Mouse (Mus musculus) neural tube, embryonic 12.5 days (tissue): ENCODE results near the gene Rasip1. TPM values are rescaled to one million over a fixed set of nuclear protein-coding genes. Genes with fewer than 3 reads are reported as not detected.
"Not testable (repeated sequence)": the region's sequence is repeated elsewhere in the genome, so short reads cannot be mapped to it uniquely, and the experiment has no call there.

Source experiments
- ATAC-seq: fragments of 200-750 bp; cut with Nextera tagmentation; 2 replicates; pipeline ENCODE4 v1.8.0; 2017; ENCODE audit warnings: low read depth, mild to moderate bottlenecking, moderate TSS enrichment, moderate library complexity; ENCODE audit not compliant: low FRiP score
- H3K27ac ChIP-seq: fragments of 300-500 bp; sonication (generic); 2 replicates; pipeline ENCODE4 v1.5.1; 2016
- H3K27me3 ChIP-seq: fragments of 300-500 bp; sonication (generic); replicated peaks from 2 replicates; pipeline ENCODE4 v1.6.1; 2016; ENCODE audit warnings: mild to moderate bottlenecking
- H3K36me3 ChIP-seq: fragments of 300-500 bp; sonication (generic); 2 replicates; pipeline ENCODE4 v1.6.1; 2016; ENCODE audit warnings: mild to moderate bottlenecking
- H3K4me1 ChIP-seq: fragments of 300-500 bp; sonication (generic); 2 replicates; pipeline ENCODE4 v1.6.1; 2016
- H3K4me2 ChIP-seq: fragments of 300-500 bp; sonication (generic); replicated peaks from 2 replicates; pipeline ENCODE4 v1.6.1; 2016; ENCODE audit warnings: mild to moderate bottlenecking
- H3K4me3 ChIP-seq: fragments of 300-500 bp; sonication (generic); 2 replicates; pipeline ENCODE4 v1.5.1; 2016
- H3K9ac ChIP-seq: fragments of 300-500 bp; sonication (generic); 2 replicates; pipeline ENCODE4 v1.6.1; 2016; ENCODE audit warnings: mild to moderate bottlenecking
- H3K9me3 ChIP-seq: fragments of 300-500 bp; sonication (generic); 2 replicates; pipeline ENCODE4 v1.6.1; 2016; ENCODE audit warnings: mild to moderate bottlenecking
- WGBS: fragments of 180-500 bp; shearing (Covaris S2); methylation state at CpG from one replicate; pipeline ENCODE4 v1.1.7; 2016; 5-methylcytosine and 5-hydroxymethylcytosine counted together
- polyA plus RNA-seq: library from polyadenylated mRNA; unstranded; fragments of >200 nt; fragmentation: Nextera tagmentation; extraction: Ambion mirVana; gene quantifications from 2 replicates; pipeline ENCODE4 v1.2.1, GENCODE M21; 2016

The Rasip1 gene
- polyA plus RNA-seq, 1 experiment from 2014 or later, result 16.8 TPM

DNA sequence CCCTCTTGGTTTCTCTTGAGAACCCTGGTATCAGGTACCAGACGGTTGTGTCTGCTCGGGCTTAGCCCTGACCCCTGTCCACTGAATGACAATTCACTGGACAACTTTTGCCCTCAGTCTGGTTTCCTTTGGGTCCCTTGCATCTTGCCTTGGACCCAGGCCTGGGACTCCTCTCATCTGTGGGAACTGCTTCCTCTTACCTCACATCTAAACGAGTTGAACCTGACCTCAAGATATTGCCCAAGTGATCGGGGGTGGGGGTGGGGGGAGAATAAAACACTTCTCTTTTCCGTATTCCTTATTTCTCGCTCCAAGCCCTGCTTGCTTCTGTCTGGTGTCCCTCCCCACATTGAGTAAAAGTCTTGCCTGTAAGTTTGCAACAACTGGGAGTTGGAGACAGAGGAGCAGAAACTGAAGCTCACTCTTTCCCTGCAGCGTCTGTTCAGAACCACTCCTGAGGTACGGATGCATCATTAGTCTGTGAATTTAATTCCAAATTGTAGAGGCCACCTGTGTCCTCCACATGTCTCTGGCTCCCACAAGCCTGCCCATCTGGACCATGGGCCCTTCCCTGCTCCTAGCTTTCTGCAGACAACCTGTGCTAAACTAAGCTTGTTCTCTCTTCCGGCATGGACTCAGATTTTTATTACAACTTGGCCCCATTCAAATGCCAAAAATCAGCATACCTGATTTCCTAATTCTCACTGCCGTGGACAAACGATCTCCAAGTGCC lies 33.6 kb downstream of the Rasip1 start:
- Histone ChIP-seq H3K4me3 (no peak overlapping the region), H3K9me3 (no peaks in the 10 kb centered on the region), H3K27me3 (no peaks in the 10 kb centered on the region), H3K4me2 (no peak overlapping the region), H3K9ac (no peak overlapping the region), H3K27ac (no peak overlapping the region), H3K36me3 (no peaks in the 10 kb centered on the region), H3K4me1 (0 out of 2 replicates have a peak, but pooled peaks cover 3% of the 10 kb centered on the region)
- ATAC-seq, result no peak
- WGBS, result 88% methylated on average over 11 of the region's 11 CpGs

DNA sequence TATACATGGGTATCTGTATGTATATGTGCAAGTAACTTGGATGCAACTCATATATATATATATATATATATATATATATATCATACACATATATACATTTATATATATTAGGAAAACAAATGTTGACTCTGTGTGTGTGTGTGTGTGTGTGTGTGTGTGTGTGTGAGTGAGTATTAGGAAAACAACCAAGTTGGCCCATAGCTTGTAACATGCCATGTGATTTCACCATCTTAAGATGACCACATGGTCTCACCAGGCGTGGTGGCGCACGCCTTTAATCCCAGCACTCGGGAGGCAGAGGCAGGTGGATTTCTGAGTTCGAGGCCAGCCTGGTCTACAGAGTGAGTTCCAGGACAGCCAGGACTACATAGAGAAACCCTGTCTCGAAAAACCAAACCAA lies 34.4 kb downstream of the Rasip1 start:
- H3K27me3 ChIP-seq, H3K4me3 ChIP-seq, H3K4me1 ChIP-seq, H3K27ac ChIP-seq, H3K9ac ChIP-seq, H3K36me3 ChIP-seq, H3K9me3 ChIP-seq, ATAC-seq, H3K4me2 ChIP-seq: not testable (repeated sequence)
- 88% methylated on average over 6 of the region's 6 CpGs for WGBS

DNA sequence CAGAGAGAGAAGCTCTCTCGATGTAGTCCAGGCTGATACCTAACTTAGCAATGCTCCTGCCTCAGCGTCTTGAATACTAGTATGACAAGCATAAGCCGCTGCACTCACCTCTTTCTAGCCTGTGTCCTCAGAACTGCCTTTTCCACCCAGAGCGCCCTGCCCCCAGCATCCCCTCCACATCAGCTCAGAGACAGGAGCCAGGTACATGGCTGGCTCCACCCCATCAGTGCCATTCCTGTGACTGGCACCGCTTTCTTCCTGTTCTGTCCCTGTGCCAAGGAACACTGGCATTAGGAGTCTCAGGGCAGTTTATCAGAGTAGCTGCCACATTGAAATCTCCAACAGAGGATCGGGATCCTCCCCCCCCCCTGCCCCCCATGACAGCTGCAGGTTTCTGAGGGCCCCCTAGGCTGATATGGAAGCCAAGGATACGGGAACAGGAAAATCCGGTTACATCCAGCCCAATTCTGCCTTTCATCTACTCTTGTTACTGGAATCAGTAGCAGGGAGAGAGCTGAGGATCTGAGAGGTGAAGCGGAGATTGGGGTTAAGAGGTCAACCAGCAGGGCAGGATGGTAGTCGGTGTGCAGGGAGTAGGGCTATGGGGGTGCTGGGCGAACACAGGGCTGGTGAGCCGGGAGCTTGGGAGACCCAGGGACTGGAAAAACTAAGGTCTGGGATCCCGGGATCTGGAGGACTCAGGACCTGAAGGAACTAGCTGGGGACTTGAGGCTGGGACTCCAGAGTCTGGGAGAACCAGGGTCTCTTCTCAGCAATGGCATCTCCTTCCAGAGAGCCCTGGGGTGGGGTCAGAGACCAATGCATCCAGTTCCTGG lies 38.2 kb downstream of the Rasip1 start:
- 0 out of 2 replicates have a peak, but pooled peaks cover 3% of the 10 kb centered on the region for H3K4me1 ChIP-seq
- 67% methylated on average over 13 of the region's 13 CpGs for WGBS
- H3K36me3 ChIP-seq, result no peaks in the 10 kb centered on the region

DNA sequence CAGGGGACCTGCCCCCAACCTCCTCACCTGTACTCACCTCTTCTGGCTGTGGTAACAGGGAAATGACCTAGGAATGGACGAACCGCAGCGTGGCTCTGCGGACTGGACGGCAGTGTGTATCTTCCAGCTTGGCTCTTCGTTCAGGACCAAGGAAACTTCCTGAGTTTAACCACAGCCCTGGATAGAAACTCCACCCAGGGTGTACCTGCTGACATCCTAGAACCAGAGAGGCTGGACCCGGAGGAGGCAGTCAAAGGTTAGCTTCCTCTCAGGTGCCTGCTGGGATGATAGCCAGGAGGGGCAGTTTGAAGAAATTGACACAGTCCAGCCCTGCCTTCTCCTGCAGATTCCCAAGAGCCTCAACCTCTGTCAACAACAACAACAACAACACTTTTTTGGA lies 38.9 kb downstream of the Rasip1 start, which contains the start of gene Fut2:
Gene Fut2 (minus strand): TSS at position 234 of the 400 bp plus-strand sequence.
- no peak within 1 kb of the TSS for H3K4me2 ChIP-seq
- no peaks in the 10 kb centered on the region for H3K9me3 ChIP-seq
- no peak within 1 kb of the TSS for H3K27ac ChIP-seq
- no peak for ATAC-seq
- H3K4me1 ChIP-seq, result 0 out of 2 replicates have a peak, but pooled peaks cover 3% of the 10 kb centered on the region
- 86% methylated on average over 7 of the region's 7 CpGs for WGBS
- H3K27me3 ChIP-seq, result no peaks in the 10 kb centered on the region
- H3K9ac ChIP-seq, result no peak within 1 kb of the TSS
- H3K36me3 ChIP-seq, result no peaks in the 10 kb centered on the region
- no peak within 1 kb of the TSS for H3K4me3 ChIP-seq

More for the DNA sequence above, 38.2 kb downstream of the Rasip1 start:
- no peak overlapping the region for H3K4me3 ChIP-seq
- no peak overlapping the region for H3K4me2 ChIP-seq
- no peak overlapping the region for H3K9ac ChIP-seq
- no peaks in the 10 kb centered on the region for H3K27me3 ChIP-seq
- H3K27ac ChIP-seq, result no peak overlapping the region
- no peaks in the 10 kb centered on the region for H3K9me3 ChIP-seq
- no peak for ATAC-seq

DNA sequence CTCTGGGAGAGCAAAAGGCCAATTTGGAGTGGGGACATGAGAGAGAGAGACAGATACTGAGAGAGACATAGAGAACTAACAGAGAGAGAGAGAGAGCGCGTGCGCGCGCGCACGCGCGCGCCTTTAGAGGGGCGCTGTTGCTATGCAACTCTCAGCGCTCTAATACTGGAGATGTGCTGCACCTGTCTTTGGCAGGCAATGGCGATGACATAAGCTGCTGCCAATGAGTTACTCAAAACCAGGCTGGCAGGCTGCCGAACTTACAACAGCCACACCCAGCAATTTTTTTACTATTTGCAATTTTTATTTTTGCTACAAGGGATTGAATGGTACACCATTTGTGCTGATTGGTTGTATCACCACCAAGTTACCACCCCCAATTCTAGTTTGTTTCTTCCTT lies 40.5 kb downstream of the Rasip1 start:
- Histone ChIP-seq H3K27me3 (no peaks in the 10 kb centered on the region), H3K9me3 (no peaks in the 10 kb centered on the region), H3K4me2 (no peak overlapping the region), H3K27ac (no peak overlapping the region), H3K9ac (no peak overlapping the region), H3K36me3 (no peaks in the 10 kb centered on the region), H3K4me3 (no peak overlapping the region), H3K4me1 (0 out of 2 replicates have a peak, but pooled peaks cover 3% of the 10 kb centered on the region)
- ATAC-seq, result no peak
- 76% methylated on average over 14 of the region's 14 CpGs for WGBS

DNA sequence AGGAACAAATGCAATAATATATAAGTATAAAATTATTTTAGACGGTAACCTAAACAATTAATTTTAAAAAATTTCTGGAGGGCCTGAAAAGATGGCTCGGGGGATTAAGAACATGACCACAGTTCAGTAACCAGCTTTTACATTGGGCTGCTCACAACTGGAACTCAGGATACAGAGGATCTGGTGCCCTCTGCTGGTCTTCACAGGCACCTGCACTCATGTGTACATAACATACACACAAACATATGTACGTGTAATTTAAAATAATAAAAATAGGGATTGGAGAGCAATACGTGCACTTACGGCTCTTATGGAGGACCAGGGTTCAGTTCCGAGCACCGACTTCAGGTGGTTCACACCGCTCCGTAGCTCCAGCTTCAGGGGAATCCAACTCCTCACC lies 41.6 kb downstream of the Rasip1 start:
- Histone ChIP-seq H3K27me3 (no peaks in the 10 kb centered on the region; the same call in 1 of the 2 replicates), H3K4me3 (no peak overlapping the region), H3K36me3 (no peaks in the 10 kb centered on the region), H3K4me1 (0 out of 2 replicates have a peak, but pooled peaks cover 3% of the 10 kb centered on the region), H3K4me2 (no peak overlapping the region), H3K27ac (no peak overlapping the region), H3K9ac (no peak overlapping the region), H3K9me3 (no peaks in the 10 kb centered on the region)
- no peak for ATAC-seq
- 95% methylated on average over 9 of the region's 9 CpGs for WGBS

DNA sequence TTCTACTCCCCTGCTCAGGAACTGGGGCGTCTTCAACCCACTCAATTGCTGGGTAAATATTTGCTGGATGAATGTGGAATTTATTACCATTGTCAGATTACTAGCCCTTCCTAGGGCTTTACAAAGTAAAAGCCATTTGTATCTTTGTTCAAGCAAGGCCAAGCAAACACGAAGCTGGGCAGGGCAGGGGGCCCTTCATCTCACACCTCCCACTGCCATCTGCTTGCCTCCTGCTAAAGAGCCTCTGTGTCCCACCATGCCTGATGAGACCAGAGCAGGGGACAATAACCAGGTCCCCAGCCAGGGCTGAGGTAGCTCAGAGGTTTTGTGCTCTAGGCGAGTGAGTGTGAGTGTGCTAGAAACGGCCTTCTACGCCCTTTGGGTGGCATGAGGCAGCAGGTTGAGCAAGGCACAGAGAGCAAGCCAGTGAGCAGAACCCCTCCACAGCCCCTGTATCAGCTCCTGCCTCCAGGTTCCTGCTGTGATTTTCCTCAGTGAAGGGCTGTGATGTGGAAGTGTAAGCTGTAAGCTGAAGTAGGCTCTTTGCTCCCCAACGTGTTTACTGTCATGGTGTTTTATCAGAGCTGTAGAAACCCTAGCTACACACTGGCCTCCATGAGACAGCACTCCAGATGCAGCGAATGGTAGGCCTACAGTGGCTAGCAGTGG lies 50.5 kb downstream of the Rasip1 start:
- H3K4me2 ChIP-seq, result no peak overlapping the region
- no peaks in the 10 kb centered on the region; the same call in 1 of the 2 replicates for H3K27me3 ChIP-seq
- H3K36me3 ChIP-seq, result no peaks in the 10 kb centered on the region
- H3K4me3 ChIP-seq, result no peak overlapping the region
- 70% methylated on average over 7 of the region's 7 CpGs for WGBS
- H3K4me1 ChIP-seq, result peaks cover 6% of the 10 kb centered on the region; the same call in 1 of the 2 replicates
- H3K27ac ChIP-seq, result no peak overlapping the region
- H3K9me3 ChIP-seq, result no peaks in the 10 kb centered on the region
- no peak overlapping the region for H3K9ac ChIP-seq
- no peak for ATAC-seq

DNA sequence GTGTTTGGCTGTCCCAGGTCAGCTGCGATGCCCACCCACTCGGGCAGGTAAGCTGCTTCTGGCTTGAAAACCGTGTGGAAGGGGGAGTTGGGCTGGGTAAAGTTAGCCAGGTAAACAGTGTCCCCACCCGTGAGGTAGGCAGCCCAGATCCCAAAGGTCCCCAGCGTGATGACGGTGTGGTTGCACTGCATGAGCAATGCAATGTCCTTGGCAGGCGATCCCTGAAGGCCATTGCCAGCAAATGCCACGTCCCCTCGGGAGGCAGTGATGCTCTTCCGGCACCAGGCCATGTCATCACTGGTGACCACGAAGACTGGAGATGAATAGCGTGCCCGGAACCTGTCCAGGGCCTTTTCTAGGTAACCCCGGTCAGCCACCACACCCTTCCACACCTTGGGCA lies 51.2 kb downstream of the Rasip1 start:
- ATAC-seq, result no peak
- Histone ChIP-seq H3K27ac (no peak overlapping the region), H3K27me3 (no peaks in the 10 kb centered on the region; the same call in 1 of the 2 replicates), H3K36me3 (no peaks in the 10 kb centered on the region), H3K9ac (no peak overlapping the region), H3K4me2 (no peak overlapping the region), H3K4me3 (no peak overlapping the region), H3K4me1 (peaks cover 6% of the 10 kb centered on the region; the same call in 1 of the 2 replicates), H3K9me3 (no peaks in the 10 kb centered on the region)
- WGBS, result 89% methylated on average over 14 of the region's 14 CpGs

DNA sequence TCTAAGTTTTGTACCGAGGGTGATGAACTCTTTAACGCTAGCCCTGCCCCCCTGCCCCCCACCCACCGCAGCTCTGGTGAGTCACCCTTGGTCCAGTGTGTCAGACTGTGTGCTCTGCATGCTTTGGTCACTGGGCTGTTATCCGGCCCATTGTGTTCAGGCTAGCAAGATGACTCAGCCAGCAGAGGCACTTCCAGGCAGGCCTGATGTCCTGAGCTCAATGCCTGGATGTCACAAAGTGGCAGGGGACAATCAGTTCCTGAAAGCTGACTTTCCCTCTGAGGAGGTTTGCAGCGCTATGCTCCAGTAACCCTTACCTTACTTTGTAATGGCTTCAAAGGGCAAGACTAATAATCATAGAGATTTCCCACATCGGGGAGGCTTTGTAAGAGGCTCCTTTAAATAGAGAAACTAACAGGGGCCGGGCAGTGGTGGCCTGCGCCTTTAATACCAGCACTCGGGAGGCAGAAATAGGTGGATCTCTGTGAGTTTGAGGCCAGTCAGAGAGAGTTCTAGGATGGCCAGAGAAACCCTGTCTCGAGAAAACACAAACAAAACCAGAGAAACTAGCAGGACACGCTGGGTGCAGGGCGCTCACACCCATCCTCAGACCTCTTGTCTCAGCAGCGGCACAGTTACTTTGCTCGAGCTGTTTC lies 52.8 kb downstream of the Rasip1 start:
- Histone ChIP-seq H3K9ac (no peak overlapping the region), H3K4me3 (no peak overlapping the region), H3K4me2 (no peak overlapping the region), H3K27ac (no peak overlapping the region), H3K9me3 (no peaks in the 10 kb centered on the region), H3K36me3 (no peaks in the 10 kb centered on the region), H3K27me3 (no peaks in the 10 kb centered on the region), H3K4me1 (peaks cover 6% of the 10 kb centered on the region; the same call in 1 of the 2 replicates)
- no peak for ATAC-seq
- 76% methylated on average over 14 of the region's 14 CpGs for WGBS

DNA sequence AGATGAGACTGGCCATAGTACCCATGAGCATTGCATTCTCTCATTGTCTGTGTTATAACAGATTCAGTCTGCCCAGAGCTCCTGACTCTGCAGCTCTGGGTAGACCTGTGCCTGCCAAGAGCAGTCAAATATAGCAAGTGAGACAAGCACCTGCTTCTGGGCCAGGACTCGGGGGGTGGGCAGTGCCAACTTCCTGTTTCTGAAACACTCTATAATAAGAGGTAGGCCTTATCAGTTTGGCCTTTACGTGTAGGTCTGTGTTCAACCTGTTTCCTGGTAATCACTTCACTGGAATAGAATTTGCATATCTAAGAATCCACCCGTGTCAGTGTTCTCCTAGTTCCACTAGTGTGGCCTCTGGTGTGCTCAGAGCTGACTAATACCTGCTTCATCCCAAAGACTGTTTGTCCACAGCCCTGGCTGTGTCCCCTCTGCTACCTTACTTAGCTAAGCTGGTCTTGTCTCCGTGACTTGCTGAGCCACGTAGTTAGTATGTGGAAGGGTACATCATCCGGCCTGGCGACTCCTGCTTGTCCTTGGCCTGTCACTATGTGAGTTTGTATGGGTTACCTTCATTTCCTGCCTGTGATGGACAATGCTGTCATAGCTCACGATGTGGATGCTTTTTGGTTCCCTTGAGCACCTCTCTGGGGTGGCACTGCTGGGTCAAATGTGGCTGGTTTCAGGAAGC lies 53.9 kb downstream of the Rasip1 start:
- peaks cover 11% of the 10 kb centered on the region for H3K4me1 ChIP-seq
- H3K4me3 ChIP-seq, result no peak overlapping the region
- 89% methylated on average over 8 of the region's 8 CpGs for whole genome bisulfite sequencing
- no peak overlapping the region for H3K4me2 ChIP-seq
- no peaks in the 10 kb centered on the region for H3K9me3 ChIP-seq
- no peak overlapping the region for H3K9ac ChIP-seq
- no peaks in the 10 kb centered on the region for H3K27me3 ChIP-seq
- no peaks in the 10 kb centered on the region for H3K36me3 ChIP-seq
- no peak for ATAC-seq
- no peak overlapping the region for H3K27ac ChIP-seq
